Mouse (Mus musculus): Measurements from ENCODE around the gene Mapkbp1.

The Mapkbp1 gene

DNA sequence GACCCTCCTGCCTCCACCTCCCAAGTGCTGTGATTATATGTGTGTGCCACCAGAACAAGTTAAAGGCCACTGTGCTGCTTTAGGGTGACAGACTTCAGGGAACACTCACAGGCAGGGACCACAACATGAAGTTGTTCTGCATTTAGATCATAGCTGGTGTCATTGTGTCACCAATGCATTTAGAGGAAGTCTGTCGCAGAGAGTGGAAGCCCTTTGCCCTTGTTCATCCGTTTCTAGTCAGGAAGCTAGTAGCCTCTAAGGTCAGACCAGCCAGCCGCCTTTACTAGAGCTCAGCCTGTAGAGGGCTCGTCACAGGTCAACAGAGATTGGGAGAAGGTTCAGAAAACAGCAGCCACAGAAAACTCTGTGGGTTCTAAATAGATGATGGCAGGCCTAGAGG, 36.2 kb downstream of the Mapkbp1 start:
- no peak for DNase-seq (ENCODE audit: low read depth)

GRCm38 (mm10) chr2:120011462-120012200, 39.1 kb downstream of the Mapkbp1 start:
- DNase-seq (ENCODE audit: low read depth) = peak; percentile 42

DNA sequence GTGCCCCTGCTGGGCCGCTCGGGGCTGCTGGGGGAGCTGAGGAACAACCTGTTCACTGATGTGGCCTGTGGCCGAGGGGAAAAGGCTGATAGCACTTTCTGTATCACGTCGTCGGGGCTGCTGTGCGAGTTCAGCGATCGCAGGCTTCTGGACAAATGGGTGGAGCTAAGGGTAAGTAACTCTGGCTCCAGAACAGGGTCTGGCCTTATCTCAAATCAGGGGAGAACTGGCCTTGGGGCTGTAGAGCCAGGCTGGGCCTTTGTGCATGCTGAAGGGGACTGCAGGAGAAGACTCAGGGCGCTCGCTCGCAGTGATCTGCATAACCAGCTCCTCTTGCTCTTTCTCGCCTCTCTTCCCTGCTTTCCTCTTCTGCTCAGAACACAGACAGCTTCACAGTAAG, 40.4 kb downstream of the Mapkbp1 start:
- no peak for DNase-seq (ENCODE audit: low read depth)

DNA sequence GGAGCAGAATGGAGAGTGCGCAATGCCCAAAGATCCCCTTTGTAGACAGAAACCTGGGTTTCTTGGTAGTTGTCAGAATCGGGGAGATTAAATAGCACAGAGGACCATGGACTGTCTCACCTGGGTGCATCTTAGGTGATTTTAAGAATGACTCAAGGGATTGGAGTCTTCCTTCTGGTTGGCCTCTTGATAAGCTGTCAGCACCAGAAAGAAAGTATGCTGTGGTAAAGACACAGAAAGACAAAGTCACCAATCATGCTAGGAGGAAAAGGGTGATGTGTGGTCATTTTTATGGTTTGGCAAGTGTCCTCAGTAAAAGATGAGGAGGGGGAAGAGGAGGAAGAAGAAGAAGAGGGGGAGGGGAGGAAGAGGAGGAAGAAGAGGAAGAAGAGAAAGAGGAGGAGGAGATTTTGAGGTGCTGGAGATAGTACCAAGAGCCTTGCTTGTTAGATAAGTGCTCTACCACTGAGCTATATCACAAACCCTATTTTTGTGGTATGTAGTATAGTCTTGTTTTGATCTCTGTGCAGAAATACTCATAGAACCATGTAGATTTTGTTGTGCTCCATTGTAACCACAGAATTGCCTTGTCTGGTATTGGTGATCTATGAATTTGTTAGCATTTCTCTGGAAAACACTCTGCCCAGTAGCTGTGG, 41.5 kb downstream of the Mapkbp1 start:
- no peak for DNase-seq (ENCODE audit: low read depth)

GRCm38 (mm10) chr2:120015882-120016281, 43.4 kb downstream of the Mapkbp1 start:
- peak; percentile 44 for DNase-seq (ENCODE audit: low read depth)

DNA sequence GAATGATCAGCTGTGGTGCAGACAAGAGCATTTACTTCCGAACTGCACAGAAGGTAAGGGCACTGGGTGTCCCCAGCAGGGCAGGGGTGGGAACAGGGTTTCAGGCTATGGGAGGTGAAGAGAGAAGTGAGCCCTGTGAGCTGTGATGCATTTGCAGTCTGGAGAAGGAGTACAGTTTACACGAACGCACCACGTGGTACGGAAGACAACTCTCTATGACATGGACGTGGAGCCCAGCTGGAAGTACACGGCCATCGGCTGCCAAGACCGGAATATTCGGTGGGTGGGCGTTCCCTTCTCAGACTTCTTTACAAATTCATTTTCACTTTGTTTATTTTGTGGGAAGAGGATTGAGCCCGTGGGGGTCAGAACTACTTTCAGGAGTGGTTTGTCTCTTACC, 45.1 kb downstream of the Mapkbp1 start:
- no peak for DNase-seq (ENCODE audit: low read depth)

- DNase-seq (ENCODE audit: low read depth) = no peak
Observed at GRCm38 (mm10) chr2:120024337-120024736, 51.8 kb downstream of the Mapkbp1 start.

DNA sequence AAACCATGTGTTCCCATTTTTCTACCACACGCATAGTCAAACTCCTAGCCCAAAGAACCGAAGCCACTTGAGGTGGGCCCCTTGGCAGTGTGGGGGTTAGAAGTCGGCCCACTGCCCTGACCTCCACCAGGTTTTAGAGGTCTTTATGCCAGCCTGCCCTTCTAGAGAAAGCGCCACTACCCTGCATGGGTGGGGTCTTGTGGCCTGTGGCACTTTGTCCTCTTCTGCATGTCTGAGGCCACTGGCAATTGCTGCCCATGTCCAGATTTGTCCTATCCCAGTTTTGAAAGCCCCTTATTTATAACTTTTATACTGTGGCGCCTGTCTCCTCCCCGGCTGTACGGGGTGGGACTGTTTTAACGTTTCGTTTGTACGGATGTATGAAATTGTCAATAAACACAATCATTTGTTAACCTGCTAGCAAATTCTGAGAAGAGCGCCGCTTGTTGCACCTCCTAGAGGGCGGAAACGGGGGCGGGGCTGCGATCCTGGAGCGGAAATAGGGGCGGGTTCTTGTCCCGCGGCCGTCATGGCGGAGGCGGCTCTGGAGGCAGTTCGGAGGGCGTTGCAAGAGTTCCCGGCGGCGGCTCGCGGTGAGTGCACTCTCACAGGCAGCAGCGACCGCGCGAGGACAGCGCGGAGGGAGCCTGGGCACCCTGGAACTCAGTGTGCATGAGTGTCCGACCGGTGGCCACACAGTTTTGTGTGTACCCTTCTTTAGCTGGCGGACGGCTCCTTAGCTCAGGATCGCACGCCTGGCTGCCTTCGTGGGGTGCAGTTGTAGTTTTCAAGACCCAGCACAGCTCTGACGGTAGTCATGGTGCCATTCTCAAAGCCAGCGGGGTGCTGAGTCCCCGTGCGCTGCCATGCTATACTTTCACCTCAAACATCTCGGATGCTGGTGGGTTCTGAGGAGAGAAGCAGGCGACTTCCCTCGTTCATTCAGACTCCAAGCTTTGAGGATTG, 54.8 kb downstream of the Mapkbp1 start, which contains the start of the genes Jmjd7 and Gm28042:
TSS of gene Jmjd7 (plus strand) at position 500 of the 966 bp plus-strand sequence.
TSS of gene Gm28042 (plus strand) at position 510 of the 966 bp plus-strand sequence.
- DNase-seq (ENCODE audit: low read depth) = peak; percentile 92

- no peak for DNase-seq (ENCODE audit: low read depth)
Observed at GRCm38 (mm10) chr2:120027950-120028331, 55.4 kb downstream of the Mapkbp1 start.

DNA sequence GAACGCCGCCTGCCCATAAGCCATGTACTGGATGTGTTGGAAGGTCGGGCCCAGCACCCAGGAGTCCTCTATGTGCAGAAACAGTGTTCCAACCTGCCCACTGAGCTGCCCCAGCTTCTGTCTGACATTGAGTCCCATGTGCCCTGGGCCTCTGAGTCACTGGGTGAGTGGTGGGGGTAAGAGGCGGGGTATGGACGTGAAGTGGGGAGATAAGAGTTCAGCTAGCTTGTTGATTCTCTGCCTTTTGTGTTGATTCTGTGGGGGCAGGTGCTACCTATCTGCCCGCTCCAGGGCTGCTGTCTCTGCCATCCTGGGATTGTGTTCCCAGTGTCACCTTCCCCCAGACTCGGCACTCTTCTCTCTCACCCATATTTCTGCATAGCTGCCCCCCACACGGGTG, 57.9 kb downstream of the Mapkbp1 start:
- DNase-seq (ENCODE audit: low read depth) = no peak

DNA sequence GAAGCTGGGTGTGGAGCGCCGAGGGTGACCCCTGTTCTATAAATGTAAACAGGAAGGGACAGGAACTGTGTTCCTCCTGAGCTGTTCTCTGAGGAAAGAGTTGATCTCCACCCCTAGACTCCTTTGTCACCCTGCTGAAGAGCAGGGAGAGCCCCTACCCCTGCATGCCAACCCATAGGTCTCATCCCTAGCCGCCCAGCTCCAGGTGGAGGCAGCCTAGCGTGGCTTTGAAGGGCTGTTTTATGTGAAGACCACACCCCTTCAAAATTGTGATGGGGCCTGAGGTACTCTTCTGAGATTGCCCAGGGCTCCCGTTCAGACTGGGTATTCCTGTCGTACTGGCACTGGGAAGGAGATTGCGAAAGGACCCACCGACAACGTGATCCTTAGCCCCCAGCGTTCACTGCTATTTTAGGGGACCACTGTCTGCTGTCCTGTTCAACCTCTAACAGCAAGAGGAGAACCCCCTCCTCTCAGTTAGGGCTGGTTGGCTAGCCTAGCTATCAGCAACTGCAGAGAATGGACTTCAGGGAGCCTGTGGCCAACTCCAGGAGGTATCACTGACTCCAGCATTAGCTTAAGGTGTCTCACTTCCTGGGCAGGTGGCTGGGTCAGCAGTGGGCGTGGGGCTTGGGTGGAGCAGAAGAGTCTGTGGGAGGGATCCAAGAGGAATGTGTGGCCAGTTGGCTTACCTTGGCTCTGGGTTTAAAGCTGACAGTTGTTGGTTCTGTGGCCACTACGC, 60.4 kb downstream of the Mapkbp1 start, which contains the start of gene Pla2g4b:
TSS of gene Pla2g4b (plus strand) at position 692 of the 742 bp plus-strand sequence.
- DNase-seq (ENCODE audit: low read depth) = no peak

DNA sequence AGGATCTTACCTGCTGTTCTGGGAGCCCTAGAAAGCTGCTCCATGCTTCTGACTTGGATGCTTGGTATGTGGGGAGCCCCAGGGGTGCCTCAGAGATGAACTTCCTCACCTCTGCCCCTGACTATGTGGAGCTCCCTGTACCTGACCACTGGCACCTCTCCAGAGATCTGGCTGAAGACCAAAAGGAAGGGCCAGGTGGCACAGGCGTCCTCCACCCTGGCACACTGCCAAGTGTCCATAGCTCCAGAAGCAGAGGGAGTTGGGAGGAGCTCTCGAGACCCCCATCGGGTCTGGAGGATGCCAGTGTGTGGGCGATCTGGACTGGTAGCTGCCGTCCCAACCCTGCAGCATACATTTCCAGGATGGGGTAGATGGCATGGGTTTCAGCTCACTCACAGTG, 61.2 kb downstream of the Mapkbp1 start:
- no peak for DNase-seq (ENCODE audit: low read depth)

DNA sequence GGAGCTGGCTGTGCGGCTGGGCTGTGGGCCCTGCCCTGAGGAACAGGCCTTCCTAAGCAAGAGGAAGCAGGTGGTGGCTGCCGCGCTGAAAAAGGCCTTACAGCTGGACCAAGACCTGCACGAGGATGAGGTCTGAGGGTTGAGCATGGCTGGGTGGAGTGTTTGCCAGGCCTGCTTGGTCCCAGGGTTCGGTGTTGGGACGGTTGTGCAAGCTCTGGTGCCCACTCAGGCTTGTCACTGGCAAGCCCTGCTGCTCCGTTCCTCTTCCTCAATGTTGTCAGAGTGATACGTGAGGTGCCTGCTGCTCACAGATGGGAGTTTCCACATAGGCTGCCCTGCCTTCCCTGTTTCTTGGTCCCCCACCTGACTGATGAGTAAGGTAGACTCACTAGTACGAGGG, 65.2 kb downstream of the Mapkbp1 start:
- no peak for DNase-seq (ENCODE audit: low read depth)

GRCm38 (mm10) chr2:120040991-120041390, 68.5 kb downstream of the Mapkbp1 start:
- DNase-seq (ENCODE audit: low read depth) = no peak

- DNase-seq (ENCODE audit: low read depth) = peak; percentile 48
Observed at GRCm38 (mm10) chr2:120044101-120044603, 71.7 kb downstream of the Mapkbp1 start.

GRCm38 (mm10) chr2:120044676-120045075, 72.2 kb downstream of the Mapkbp1 start:
- no peak for DNase-seq (ENCODE audit: low read depth)

GRCm38 (mm10) chr2:120046486-120047310, 74.2 kb downstream of the Mapkbp1 start:
- DNase-seq (ENCODE audit: low read depth) = no peak

- no peak for DNase-seq (ENCODE audit: low read depth)
Observed at GRCm38 (mm10) chr2:120048173-120048572, 75.7 kb downstream of the Mapkbp1 start.

DNA sequence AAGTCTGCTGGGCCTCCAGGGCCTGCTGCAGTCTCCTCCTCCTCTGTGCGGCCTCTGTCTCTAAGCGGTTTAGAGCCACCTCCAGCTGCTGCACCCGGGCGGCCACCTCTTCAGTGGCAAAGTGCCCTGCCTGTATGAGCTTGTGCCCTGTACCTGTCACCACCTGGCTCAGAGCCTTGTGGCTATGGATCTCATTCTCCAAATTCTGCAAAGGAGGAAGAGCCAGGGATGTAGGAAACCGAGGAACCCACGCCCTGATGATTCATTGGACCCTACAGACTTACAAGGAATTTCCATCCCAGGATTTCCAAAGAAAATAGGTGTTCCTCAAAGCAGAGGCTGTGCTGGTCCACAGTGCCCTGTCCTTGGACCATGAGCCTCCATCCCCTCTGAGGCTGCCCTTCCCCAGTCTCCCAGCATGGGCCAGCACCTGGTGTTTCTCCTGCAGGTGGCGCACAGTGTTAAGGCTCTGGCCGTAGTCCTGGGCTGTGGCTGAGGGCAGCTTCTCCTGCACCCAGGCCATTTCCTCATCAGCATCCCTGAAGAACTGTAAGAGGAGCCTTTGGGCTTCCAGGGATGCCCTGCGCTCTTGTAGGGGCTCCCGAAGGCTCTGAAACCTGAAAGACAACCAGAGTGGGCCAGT, 77.3 kb downstream of the Mapkbp1 start:
- no peak for DNase-seq (ENCODE audit: low read depth)

DNA sequence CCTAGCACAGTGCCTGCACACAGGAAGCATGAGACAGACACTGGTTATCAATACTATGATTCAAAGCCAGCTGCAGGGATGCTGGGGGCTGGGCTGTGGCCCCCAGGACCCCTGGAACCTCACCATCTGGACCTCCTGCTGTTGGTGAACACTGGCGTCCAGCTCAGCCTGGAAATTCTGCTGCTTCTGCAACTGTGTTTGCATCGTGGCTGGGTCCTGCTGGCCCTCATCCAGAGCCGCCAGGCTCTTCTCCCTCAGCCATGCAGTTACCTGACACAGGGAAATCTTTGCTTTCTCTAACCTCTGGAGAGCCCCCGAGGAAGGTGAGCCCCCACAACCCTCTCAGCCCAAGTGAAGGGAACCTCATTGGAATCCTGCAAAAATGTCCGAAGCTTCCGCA, 78.9 kb downstream of the Mapkbp1 start:
- DNase-seq (ENCODE audit: low read depth) = no peak

Measured in c-Kit-positive CD71-positive TER-119-negative erythroid progenitor cells, embryonic 14.5 days (primary cell).